Mouse (Mus musculus) kidney, embryonic 16.5 days (tissue): ENCODE measurements at regions not wholly inside any gene's neighbourhood (a gene's known extent, or its start where the extent isn't known, plus 50 kb on each side); places are given as distances from the start of the nearest gene placed in this dataset.
A peak's percentile ranks its signal among the peaks of the same experiment; 100 is the strongest.

ENCODE experiments used
- ATAC-seq: fragments of 200-750 bp; cut with Nextera tagmentation; 2 replicates; pipeline ENCODE4 v1.8.0; 2017; ENCODE audit warnings: moderate TSS enrichment; ENCODE audit not compliant: low FRiP score, low TSS enrichment
- H3K27ac ChIP-seq: fragments of 300-500 bp; sonication (generic); 2 replicates; pipeline ENCODE4 v1.5.1; 2014; ENCODE audit warnings: low read length
- H3K27me3 ChIP-seq: fragments of 300-500 bp; sonication (generic); 2 replicates; pipeline ENCODE4 v1.6.1; 2014; ENCODE audit warnings: low read length, control low read depth, mixed read lengths; ENCODE audit not compliant: insufficient read depth
- H3K36me3 ChIP-seq: fragments of 300-500 bp; sonication (generic); 2 replicates; pipeline ENCODE4 v1.6.1; 2014; ENCODE audit warnings: low read length, control low read depth, mixed read lengths; ENCODE audit not compliant: insufficient read depth
- H3K4me1 ChIP-seq: fragments of 300-500 bp; sonication (generic); 2 replicates; pipeline ENCODE4 v1.6.1; 2014; ENCODE audit warnings: low read length, control low read depth, mixed read lengths; ENCODE audit not compliant: insufficient read depth
- H3K4me2 ChIP-seq: fragments of 300-500 bp; sonication (generic); replicated peaks from 2 replicates; pipeline ENCODE4 v1.6.1; 2014; ENCODE audit warnings: low read depth, low read length
- H3K4me3 ChIP-seq: fragments of 300-500 bp; sonication (generic); 2 replicates; pipeline ENCODE4 v1.5.1; 2014; ENCODE audit warnings: mild to moderate bottlenecking, low read length
- H3K9ac ChIP-seq: fragments of 300-500 bp; sonication (generic); replicated peaks from 2 replicates; pipeline ENCODE4 v1.6.1; 2014; ENCODE audit warnings: low read length
- H3K9me3 ChIP-seq: fragments of 300-500 bp; sonication (generic); 2 replicates; pipeline ENCODE4 v1.6.1; 2016; ENCODE audit warnings: low read length, control low read depth
- WGBS: fragments of 180-500 bp; shearing (Covaris S2); extraction: QIAGEN DNeasy Blood & Tissue Kit; methylation state at CpG from one replicate; pipeline ENCODE4 v1.1.7; 2014; 5-methylcytosine and 5-hydroxymethylcytosine counted together

DNA sequence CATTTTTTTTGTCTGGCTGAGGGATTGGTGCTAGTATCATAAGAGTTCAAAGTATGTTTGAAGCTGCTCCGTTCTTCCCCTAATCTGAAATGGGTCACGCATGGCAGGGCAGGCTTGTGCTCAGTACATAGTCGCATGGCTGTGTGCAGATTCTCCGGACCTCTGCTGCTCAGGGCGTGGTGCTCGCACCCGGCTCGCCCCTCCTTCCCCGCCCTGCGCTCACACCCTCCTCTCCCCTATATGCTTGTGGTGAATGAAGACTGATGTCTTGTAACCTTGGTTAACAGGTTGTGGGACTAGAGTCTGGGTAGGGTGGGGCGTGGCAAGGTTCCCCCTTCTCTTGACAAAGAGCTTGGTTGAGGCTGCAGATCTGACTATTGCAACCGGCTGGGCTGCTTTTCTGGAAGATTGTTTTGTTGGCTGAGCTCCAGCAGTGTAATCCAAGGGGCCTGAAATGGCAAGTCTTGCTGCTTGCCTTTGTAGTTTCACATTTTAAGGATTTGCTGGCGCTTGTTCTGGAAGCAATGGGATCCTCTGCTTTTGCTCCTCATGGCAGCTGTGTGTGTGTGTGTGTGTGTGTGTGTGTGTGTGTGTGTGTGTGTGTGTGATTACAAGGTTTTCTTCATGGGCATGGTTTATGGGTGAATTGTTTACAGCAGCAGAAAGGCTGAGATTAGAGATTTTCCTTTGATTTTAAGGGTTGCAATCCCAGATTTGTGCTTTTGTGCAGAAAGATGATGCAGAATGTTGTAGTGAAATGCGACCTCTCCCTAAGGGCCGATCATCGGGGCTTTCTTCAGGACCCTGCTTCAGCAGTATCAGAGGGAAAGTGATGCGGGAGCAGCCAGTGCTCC is 74.4 kb upstream of the Gm9887 start:
- Histone ChIP-seq H3K4me3 (peak overlapping the region; percentile 30), H3K27ac (peak overlapping the region; percentile 88), H3K4me1 (peaks cover 45% of the 10 kb centered on the region), H3K9ac (peak overlapping the region; percentile 58), H3K36me3 (no peaks in the 10 kb centered on the region), H3K4me2 (peak overlapping the region; percentile 58), H3K27me3 (no peaks in the 10 kb centered on the region), H3K9me3 (peaks cover 5% of the 10 kb centered on the region; the same call in 1 of the 2 replicates)
- WGBS: 9% methylated on average over 17 of the region's 17 CpGs
- peak; percentile 89 for ATAC-seq

GRCm38 (mm10) chr12:69446085-69446467 is 73.8 kb upstream of the Gm9887 start:
- peaks cover 5% of the 10 kb centered on the region; the same call in 1 of the 2 replicates for H3K9me3 ChIP-seq
- 13% methylated on average over 10 of the region's 10 CpGs for WGBS
- peak overlapping the region; percentile 88 for H3K27ac ChIP-seq
- peaks cover 42% of the 10 kb centered on the region for H3K4me1 ChIP-seq
- H3K36me3 ChIP-seq: no peaks in the 10 kb centered on the region
- ATAC-seq: peak; percentile 52
- peak overlapping the region; percentile 58 for H3K9ac ChIP-seq
- H3K27me3 ChIP-seq: no peaks in the 10 kb centered on the region
- peak overlapping the region; percentile 30 for H3K4me3 ChIP-seq
- peak overlapping the region; percentile 58 for H3K4me2 ChIP-seq

DNA sequence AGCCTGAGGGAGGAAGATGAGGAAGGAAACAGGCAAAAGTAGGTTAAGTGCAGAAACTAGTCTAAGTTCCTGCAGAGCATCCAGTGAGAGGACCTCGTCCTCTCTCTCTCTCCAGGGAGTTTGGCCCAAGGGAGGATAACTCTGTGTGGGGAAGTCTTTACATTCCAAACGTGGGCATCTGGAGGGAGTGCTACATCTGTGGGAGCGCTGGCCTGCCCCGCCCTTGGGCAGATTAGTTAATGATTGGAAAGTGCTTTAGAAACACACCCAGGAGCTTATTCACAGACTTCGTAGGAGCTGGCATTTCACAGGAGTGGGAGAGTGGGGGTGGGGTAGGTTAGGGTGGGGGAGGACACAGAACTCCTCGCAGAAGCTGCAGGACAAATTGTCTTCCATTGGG is 70.1 kb upstream of the Gm9887 start:
- Histone ChIP-seq H3K27me3 (no peaks in the 10 kb centered on the region), H3K4me3 (no peak overlapping the region), H3K4me2 (no peak overlapping the region), H3K27ac (no peak overlapping the region), H3K4me1 (peaks cover 26% of the 10 kb centered on the region), H3K9me3 (peaks cover 5% of the 10 kb centered on the region; the same call in 1 of the 2 replicates), H3K9ac (no peak overlapping the region), H3K36me3 (no peaks in the 10 kb centered on the region)
- 19% methylated on average over 6 of the region's 6 CpGs for WGBS
- peak; percentile 68 for ATAC-seq

DNA sequence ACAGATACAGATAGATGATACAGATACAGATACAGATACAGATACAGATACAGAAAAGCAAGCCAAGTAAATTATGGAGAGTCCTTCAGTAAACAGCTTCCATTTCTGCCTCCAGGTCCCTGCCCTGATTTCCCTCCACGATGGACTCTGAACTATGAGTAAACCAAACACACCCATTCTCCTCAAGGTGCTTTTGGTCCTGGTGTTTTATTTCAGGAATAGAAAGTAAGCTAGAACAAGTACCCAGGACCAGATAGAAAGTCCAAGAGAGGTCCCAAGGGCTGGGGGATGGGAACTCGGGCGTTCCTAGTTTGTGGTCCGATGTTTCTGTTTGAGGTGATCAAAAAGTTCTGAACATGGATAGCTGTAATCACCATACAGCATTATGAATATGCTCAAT is 69.5 kb upstream of the Gm9887 start:
- H3K9me3 ChIP-seq: peaks cover 5% of the 10 kb centered on the region; the same call in 1 of the 2 replicates
- H3K4me1 ChIP-seq: peaks cover 25% of the 10 kb centered on the region
- no peak overlapping the region for H3K27ac ChIP-seq
- H3K4me2 ChIP-seq: no peak overlapping the region
- H3K27me3 ChIP-seq: no peaks in the 10 kb centered on the region
- H3K9ac ChIP-seq: no peak overlapping the region
- WGBS: 77% methylated on average over 4 of the region's 4 CpGs
- no peaks in the 10 kb centered on the region for H3K36me3 ChIP-seq
- no peak overlapping the region for H3K4me3 ChIP-seq
- ATAC-seq: no peak

DNA sequence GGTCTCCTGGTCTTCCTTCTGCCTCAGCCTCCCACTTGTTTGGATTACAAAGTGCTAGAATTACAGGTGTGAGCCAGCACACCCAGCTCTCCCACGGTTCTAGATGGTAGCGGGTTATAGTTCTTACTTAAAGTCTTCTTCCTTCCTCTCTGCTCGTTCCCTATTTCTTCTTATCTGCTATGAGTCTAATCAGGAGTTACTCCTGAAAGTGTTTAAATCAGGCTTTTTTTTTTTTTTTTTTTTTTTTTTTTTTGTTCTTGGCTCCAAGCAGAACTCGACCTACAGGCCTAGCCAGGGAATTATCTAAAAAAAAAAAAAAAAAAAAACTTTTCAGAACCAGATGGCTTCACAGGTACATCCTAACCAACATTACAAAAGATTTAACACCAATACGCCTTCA is 66.0 kb upstream of the Gm9887 start:
- no peak overlapping the region for H3K9ac ChIP-seq
- no peak for ATAC-seq
- peaks cover 6% of the 10 kb centered on the region; the same call in 1 of the 2 replicates for H3K9me3 ChIP-seq
- no peaks in the 10 kb centered on the region for H3K27me3 ChIP-seq
- peaks cover 25% of the 10 kb centered on the region for H3K4me1 ChIP-seq
- H3K36me3 ChIP-seq: no peaks in the 10 kb centered on the region
- no peak overlapping the region for H3K4me3 ChIP-seq
- H3K4me2 ChIP-seq: no peak overlapping the region
- H3K27ac ChIP-seq: no peak overlapping the region
- 67% methylated on average over 5 of the region's 5 CpGs for WGBS

- no peak overlapping the region for H3K9ac ChIP-seq
- H3K27ac ChIP-seq: peak overlapping the region; percentile 45
- H3K4me3 ChIP-seq: no peak overlapping the region
- peaks cover 7% of the 10 kb centered on the region; the same call in 1 of the 2 replicates for H3K9me3 ChIP-seq
- WGBS: 50% methylated on average over 10 of the region's 10 CpGs
- H3K4me1 ChIP-seq: peaks cover 20% of the 10 kb centered on the region
- peak; percentile 83 for ATAC-seq
- no peak overlapping the region for H3K4me2 ChIP-seq
- H3K36me3 ChIP-seq: no peaks in the 10 kb centered on the region
- no peaks in the 10 kb centered on the region for H3K27me3 ChIP-seq
Observed at GRCm38 (mm10) chr12:69436839-69437501, 64.7 kb upstream of the Gm9887 start.

DNA sequence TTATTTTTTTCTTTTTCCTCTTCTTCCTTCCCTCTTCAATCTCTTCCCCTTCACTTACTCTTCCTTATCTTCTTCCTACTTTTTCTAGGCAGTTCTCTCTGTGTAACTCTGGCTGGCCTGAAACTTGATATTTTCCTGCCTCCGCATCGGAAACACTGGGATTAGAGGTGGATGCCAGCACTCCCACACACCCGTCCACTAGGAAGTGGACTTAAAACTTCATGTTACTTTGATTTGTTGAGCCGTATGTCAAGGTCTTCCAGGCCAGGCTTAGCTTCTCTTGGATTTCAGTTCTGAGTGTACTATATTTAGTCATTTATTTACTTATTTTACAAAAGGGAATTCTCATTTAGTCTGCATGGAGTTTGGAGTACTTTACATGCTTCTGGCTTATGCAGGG is 62.1 kb upstream of the Gm9887 start:
- WGBS: 13% methylated on average over 4 of the region's 4 CpGs
- ATAC-seq: peak; percentile 73
- Histone ChIP-seq H3K4me2 (no peak overlapping the region), H3K4me1 (peaks cover 21% of the 10 kb centered on the region), H3K9ac (no peak overlapping the region), H3K36me3 (no peaks in the 10 kb centered on the region), H3K27me3 (no peaks in the 10 kb centered on the region), H3K4me3 (no peak overlapping the region), H3K27ac (peak overlapping the region; percentile 81), H3K9me3 (peaks cover 7% of the 10 kb centered on the region; the same call in 1 of the 2 replicates)

DNA sequence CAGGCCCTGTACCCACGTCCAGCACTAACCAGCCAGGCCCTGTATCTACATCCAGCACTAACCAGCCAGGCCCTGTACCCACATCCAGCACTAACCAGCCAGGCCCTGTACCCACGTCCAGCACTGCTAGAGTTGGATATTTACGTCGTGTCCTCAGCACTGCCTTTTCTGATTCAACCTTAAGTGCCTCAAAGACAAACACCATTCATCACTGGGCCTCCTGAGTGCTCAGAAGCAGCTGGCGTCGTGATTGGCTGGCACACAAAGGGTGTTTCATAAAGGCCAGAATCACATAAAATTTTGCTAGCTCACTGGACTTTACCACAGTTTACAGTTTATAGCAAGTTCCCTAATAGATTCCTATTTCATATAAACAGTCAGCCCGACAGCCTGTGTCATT is 59.8 kb upstream of the Gm9887 start:
- Histone ChIP-seq H3K36me3 (no peaks in the 10 kb centered on the region), H3K4me3 (no peak overlapping the region), H3K4me2 (no peak overlapping the region), H3K27ac (no peak overlapping the region), H3K9ac (no peak overlapping the region), H3K4me1 (peaks cover 19% of the 10 kb centered on the region), H3K9me3 (peaks cover 7% of the 10 kb centered on the region; the same call in 1 of the 2 replicates), H3K27me3 (no peaks in the 10 kb centered on the region)
- no peak for ATAC-seq
- 47% methylated on average over 7 of the region's 7 CpGs for WGBS

DNA sequence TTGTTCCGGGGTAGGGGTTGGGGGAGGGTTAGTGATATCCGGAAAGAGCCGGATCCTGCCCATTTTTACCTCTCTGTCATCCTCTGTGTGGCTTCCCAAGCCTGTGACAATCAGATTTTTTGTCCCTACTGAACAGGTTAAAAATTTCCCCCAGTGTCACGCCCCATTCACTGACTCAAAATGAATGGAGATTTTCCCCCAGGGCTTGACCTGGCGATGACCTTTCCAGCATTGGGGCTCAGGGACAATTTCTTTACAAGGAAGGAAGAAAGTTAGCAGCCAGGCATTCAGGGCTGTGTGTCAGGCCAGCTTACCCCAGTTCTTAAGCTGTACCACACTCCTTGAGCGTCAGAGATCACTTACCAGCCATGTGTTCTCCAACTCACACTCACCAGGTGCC is 55.9 kb upstream of the Gm9887 start:
- H3K4me3 ChIP-seq: no peak overlapping the region
- no peaks in the 10 kb centered on the region for H3K9me3 ChIP-seq
- H3K36me3 ChIP-seq: no peaks in the 10 kb centered on the region
- no peak overlapping the region for H3K9ac ChIP-seq
- 64% methylated on average over 6 of the region's 6 CpGs for WGBS
- H3K4me1 ChIP-seq: peaks cover 21% of the 10 kb centered on the region
- no peak; the same call in 1 of the 2 replicates for ATAC-seq
- no peak overlapping the region for H3K4me2 ChIP-seq
- no peak overlapping the region for H3K27ac ChIP-seq
- H3K27me3 ChIP-seq: no peaks in the 10 kb centered on the region

GRCm38 (mm10) chr12:69425610-69426009 is 53.4 kb upstream of the Gm9887 start:
- peaks cover 22% of the 10 kb centered on the region for H3K4me1 ChIP-seq
- no peak for ATAC-seq
- H3K9ac ChIP-seq: no peak overlapping the region
- no peaks in the 10 kb centered on the region for H3K27me3 ChIP-seq
- peaks cover 4% of the 10 kb centered on the region; the same call in 1 of the 2 replicates for H3K9me3 ChIP-seq
- WGBS: 70% methylated on average over 3 of the region's 3 CpGs
- H3K27ac ChIP-seq: peak overlapping the region; percentile 47; the same call in 1 of the 2 replicates
- no peak overlapping the region for H3K4me3 ChIP-seq
- no peak overlapping the region for H3K4me2 ChIP-seq
- no peaks in the 10 kb centered on the region for H3K36me3 ChIP-seq
